Mouse (Mus musculus): ENCODE measurements around the gene Arpc3.
"Not testable (repeated sequence)": the region's sequence is repeated elsewhere in the genome, so short reads cannot be mapped to it uniquely, and the experiment has no call there.

Gene Arpc3

DNA sequence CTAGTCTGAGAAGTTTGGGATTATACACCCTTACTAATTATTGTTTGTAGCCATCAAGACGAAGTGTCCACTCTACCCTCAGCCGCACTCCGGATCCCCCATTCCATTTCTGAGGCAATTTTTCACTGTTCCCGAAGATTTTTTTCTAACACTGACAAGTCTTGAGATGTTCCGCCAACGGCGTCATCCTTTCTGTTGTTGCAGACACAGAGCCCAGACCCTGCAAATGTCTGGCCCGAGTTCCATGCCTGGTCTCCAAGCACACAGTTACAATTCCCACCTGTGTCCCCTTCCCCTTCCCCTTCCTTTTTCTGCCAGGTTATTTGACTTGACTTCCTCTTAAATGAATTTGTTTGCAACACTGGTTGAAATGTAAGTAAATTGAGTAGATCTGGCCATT is 8.2 kb downstream of the Arpc3 start:
- no peak for DNase-seq (ENCODE audit: low spot score in 2 of 2)

DNA sequence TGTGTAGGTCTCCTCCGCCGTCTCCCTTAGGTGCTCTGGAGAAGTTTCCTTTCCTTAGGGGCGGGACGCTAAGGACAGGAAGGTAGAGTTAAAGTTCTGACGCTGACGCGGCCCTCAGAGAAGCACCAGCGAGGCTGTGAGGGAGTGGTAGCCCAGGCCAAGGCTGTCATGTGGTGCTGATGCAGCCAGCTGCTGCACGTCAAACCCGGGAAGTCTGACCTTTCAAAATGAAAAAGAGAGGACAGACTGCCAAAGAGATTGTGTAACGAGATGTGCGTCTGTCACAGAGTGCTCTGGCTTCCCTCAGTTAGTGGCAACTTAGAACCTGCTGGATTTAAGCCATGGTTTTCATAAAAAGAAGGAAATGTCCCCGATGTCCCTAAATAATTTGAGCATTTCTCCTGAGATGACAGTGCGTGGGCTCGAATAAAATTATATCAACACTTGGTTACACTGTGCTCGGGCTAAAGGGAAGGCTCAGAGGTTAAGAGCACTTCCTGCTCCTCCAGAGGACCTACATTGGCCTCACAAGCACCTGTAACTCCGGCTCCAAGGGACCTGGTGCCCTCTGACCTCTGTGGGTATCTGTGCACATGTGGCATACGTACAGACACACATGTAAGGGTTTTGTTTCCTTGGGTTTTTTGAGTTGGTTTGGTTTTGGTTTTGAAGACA is 9.1 kb downstream of the Arpc3 start:
- peak in 1 of 2 experiments; percentile 62 for DNase-seq (ENCODE audit: low spot score in 2 of 2)

DNA sequence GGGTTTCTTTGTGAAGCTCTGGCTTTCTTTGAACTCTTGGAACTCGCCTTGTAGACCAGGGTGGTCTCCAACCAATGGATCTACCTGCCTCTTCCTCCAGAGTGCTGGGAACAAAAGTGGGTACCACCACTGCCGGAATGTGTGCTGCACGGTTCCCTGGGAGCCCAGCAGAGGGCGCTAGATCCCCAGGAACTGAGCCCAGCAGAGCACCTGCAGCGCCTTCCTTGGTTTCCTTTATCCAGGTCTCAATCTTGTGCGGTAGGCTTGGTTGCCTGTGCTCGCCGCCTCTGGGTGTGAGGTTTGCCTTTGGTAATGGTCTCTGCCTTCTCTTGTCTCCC is 9.6 kb downstream of the Arpc3 start:
- DNase-seq (ENCODE audit: low spot score in 2 of 2): peak; percentile 54 to 87

DNA sequence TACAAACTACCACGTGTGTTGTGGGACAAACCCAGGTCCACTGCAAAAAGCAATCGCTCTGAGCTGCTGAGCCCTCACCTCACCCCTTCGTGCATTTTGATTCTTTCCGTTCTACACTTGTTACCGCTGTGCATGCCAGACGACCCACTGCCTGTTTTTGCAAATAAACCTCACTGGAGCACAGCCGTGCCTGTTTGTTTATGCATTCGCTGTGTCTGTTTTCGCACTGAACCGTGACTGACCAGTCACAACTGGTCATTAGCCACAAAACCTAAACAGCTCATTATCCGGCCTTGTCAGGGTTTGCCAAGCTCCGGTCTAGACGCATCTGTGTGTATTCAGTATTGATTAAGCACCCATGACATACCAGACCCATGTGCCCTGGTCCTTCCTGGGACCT is 10.5 kb downstream of the Arpc3 start:
- no peak for DNase-seq (ENCODE audit: low spot score in 2 of 2)

DNA sequence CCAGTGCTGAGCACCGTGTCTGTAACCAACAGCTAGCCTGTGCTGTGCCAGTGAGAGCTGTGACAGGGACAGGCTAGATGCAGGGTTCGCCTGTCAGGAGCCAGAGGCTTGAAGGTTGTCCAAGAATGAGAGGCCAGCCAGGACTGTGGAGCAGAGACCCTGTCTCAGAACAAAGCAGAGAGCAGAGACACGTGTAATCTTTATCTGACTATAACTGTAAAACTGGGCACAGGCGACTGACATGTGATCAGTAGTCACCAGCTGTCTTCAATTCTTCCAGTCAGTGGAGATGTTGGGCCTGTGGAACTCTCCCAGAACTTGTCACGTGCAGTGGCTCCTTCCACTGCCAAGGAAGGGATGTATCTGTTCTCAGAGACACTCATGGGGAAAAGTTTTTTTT is 11.1 kb downstream of the Arpc3 start:
- DNase-seq (ENCODE audit: low spot score in 2 of 2): no peak

DNA sequence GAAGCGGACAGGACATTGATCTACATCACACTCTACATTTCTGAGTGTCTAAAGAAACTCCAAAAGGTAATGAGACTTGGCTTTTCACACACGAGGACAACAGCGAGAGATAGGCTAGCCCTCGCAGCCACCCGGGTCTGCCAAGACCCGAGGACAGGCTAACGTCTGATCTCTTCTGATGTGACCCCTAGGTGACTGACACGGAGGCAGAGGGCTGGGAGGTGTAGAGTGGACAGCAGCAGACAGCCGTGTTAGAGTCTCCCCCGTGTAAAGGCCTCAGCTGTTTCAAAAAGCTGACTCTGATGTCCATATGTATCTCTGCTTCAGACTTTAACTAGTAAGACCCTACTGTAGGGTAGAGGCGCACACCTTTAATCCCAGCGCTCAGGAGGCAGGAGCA is 11.7 kb downstream of the Arpc3 start:
- DNase-seq (ENCODE audit: low spot score in 2 of 2): no peak

DNA sequence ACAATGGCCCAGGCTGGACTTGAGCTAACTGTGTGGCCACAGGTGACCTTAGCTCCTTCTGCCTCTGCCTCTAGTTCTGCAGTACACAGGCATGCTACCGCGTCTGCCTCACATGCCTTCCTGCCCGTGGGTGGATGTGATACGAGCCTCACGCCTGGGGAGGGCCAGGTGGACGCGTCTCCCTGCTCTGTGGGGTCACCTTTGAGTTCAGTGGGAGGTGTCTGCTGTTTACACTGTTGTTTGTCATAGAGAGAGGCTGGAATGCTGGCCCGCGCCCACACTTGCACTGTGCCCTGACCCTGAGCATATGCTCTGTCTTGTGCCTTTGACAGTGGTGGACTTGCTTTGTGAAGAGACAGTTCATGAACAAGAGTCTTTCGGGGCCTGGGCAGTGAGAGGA is 13.9 kb downstream of the Arpc3 start:
- no peak for DNase-seq (ENCODE audit: low spot score in 2 of 2)

DNA sequence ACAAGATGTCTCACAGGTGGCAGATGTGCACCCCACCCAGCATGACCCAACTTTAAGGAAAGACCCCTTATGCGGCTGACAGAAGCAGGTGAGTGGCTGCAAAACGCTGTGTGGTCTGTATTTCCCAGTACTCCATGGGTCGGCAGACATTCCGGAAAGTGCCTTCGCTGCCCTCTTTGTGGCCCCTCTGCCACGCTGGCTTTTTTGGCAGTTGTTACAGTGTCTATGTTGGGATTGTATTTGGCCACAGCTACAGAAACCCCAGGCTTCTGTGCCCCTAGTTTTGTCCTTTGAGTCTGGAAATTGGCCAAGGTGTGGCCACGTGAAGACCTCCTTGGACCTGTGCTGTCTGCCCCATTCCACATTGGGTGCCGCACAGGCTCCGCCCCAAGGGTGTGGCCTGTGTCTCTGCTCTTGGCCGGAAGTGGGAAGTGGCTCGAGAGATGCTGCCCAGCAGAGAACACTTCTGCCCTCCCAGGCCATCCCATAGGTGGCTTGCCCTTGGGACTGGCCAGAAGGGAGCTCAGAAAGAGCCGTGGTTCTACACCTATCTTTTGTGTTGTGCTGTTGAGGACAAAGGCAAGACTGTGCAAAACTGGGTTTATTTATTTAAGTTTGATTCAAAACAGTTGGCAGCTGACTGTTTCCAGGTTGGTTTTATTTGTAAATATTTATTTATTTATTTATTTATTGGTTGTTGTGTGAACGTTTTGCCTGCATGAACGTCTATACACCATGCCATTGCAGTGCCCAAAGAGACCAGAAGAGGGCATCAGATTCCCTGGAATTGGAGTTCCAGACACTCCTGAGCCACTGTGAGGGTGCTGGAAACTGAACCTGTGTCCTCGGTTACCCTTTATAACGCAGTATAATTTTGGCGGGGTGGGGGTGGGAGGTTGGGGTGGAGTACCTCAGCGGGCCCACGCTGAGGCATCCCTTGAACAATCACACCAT is 18.3 kb downstream of the Arpc3 start:
- no peak for DNase-seq (ENCODE audit: low spot score in 2 of 2)

DNA sequence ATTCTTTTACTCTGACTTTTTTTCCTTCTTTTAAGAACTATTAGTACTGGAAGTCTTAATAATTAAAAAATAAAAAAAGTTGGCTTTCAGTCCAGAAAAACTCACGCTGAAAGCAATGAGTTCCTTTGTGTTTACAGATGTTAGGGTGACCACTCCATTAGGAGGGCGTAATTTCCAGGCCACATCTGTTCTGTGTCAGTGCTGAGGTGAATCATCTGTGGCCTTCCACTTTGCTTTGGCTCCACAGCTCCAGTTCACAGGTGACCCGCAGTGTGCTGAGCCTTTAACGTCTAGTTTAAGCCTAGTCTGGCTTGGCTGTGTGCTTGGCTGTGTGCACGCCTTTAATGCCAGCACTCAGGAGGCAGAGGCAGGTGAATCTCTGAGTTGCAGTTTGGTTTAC is 20.2 kb downstream of the Arpc3 start:
- no peak for DNase-seq (ENCODE audit: low spot score in 2 of 2)

DNA sequence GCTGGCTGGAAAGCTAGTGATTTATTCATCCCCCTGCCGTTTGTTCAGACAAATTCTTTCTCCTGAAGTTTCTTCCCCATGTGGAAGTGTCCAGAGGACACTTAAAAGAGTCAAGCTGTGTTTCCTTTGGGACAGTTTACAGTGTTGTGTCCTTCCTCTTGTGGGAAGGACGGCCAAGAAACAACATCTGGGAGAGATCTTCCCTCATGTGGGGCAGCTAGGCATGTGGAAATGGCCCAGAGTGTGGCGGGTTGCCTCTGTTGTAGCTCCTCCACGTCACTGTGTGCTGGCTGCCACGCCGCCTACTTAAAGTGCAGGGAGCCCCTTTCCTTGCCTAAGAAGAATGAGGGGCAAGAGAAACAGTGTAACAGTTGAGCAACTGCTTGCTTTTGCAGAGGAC is 21.1 kb downstream of the Arpc3 start:
- no peak for DNase-seq (ENCODE audit: low spot score in 2 of 2)

DNA sequence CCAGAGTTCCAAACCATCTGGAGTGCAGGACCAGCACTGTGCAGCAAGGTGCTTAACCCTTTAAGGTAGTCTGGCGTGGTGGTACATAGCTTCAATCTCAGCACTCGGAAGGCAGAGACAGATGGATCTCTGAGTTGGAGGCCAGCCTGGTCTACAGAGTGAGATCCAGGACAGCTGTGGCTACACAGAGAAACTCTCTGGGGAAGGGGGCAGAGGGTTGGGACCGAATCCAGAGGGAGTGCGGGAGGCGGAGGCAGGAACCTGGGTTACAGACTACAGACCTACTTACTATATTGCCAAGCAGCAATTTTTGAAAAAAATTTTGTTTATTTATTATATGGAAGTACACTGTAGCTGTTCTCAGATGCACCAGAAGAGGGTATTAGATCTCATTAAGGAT is 22.7 kb downstream of the Arpc3 start:
- no peak for DNase-seq (ENCODE audit: low spot score in 2 of 2)

DNA sequence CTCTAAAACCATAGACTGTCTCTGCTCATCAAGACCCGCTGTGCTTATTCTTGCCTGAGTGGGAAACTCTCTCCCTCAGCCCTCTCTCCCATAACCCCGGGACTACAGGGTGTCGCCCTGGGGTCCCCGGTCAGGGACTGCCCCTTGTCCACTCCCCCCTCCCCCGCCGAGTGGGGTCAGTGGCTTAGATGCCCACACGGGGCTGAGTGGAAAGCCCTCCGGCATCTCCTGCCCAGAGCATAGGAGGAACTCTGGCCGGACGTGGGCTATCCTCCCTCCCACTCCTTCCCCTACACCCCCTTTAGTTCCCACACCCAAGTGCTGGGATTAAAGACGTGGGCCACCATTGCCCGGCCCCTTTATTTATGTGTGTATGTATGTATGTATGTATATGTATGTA is 23.8 kb downstream of the Arpc3 start:
- no peak for DNase-seq (ENCODE audit: low spot score in 2 of 2)

DNA sequence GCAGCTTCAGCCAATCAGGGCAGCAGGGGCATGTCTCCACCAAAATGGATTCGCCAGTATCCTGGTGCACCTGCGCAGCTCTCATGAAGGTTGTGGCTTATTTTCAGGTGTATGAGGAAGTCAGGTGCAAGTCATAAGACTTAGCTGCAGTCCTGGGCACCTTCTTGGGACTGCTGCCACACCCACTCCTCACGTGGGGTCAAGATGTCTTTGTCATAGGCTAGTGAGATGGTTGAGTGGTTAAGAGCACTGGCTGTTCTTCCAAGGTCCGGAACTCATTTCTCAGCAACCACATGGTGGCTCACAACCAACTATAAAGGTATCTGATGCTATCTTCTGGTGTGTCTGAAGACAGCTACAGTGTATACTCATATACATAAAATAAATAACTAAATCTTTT is 29.0 kb downstream of the Arpc3 start:
- DNase-seq (ENCODE audit: low spot score in 2 of 2): not testable (repeated sequence)

DNA sequence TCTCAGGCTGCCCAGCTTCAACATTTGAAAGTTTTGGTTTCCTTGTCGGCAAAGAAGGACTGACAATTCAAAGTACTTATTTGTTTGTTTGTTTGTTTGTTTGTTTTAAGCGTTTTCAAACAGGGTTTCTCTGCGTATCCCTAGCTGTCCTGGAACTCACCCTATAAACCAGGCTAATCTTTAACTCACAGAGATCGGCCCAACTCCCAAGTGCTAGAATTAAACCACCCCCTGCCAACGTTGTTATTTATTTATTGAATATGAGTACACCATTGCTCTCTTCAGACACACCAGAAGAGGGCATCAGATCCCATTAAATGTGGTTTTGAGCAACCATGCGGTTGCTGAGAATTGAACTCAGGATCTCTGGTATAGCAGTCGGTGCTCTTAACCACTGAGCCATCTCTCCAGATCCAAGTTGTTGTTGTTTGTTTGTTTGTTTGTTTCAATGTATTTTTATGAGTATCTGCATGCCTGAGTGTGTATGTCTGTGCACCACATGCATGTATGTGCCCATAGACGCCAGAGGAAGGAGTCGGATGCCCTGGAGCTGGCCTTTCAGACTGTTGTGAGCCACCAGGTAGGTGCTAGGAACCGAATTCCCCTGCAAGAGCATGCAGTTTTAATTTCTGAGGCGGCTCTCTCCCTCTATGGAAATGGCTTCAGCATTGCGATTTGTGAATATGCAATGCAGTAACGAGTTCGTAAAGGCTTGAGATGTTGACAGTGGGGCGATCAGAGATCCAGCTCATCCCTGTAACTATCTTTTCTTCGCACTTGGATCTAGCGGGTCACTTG is 29.8 kb downstream of the Arpc3 start, which contains the start of gene Anapc7:
Gene Anapc7, plus strand, starts transcription at position 423 of the 798 bp plus-strand sequence.
- DNase-seq (ENCODE audit: low spot score in 2 of 2): no peak

DNA sequence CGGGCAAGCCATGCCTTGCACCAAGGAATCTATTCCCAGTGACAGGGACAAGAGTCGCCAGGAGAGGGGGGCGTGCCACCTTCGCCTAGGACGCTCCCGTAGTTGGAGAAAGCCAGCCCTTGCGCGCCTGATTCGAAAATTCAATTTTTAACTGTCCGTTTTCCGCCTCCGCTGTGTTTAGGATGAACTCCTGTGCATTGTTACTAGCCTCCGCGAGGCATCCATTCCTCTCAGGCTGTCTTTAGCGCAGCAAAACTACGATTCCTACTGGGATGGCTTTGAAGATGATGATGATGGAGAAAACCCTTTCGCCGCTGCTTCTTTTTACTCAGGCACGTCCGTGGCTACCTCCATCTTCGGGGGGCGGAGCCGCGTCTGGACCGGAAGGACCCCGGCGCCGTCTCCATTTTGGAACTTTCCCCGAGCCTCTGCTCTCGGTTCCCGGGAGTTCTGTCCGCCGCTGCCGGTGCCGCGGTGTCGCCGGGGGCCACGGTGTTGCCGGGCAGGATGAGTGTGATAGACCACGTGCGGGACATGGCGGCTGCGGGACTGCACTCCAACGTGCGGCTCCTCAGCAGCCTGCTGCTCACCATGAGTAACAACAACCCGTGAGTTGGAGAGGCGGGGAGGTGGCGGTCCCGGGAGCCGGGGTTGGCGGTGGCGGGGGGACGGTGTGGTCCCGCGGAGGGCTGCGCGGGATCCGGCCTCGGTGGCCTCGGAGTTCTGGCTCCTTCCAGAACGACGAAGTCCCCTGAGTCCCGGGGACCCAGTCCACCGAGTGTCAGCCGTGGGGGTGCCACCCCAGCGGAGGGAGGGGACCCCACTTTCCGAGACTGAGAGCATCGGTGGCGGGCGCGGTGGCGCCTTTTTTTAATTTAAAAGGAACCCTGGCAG is 30.6 kb downstream of the Arpc3 start:
- DNase-seq (ENCODE audit: low spot score in 2 of 2): peak; percentile 92 to 97

DNA sequence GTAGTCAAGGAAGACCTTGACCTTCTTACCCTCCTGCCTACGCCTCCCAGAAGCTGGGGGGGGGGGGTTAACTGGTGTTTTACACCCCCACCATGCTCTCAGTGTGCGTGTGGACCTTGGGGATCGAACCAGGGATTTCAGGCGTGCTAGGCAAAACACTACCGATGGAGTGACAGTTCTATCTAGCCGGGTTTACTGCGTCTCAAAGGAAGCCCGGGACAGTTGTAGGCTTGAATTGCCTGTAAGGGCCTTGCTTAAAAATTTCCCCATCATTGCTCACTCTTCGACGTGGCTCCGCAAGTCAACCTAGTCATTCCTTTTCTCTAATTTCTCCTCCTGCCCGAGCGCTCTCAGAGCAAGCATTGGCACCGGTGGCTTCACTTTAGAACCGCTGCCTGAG is 31.4 kb downstream of the Arpc3 start:
- no peak for DNase-seq (ENCODE audit: low spot score in 2 of 2)

DNA sequence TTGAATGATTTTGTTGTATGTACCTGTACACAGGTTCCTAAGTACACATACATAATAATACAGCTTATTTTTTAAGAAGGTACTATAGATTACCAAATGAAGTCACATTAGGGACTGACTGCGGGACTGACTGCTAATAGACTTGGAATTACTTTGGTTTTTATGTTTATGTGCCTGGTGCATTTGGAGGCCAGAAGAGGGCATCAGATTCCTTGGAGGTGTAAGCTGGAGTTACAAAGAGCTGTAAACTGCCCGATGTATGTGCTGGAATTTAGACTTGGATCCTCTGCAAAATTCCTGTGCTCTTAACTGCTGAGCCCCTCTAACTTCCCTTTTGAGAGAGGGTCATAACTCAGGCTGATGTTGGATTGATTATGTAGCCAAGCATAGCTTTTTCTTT is 33.9 kb downstream of the Arpc3 start:
- DNase-seq (ENCODE audit: low spot score in 2 of 2): no peak

DNA sequence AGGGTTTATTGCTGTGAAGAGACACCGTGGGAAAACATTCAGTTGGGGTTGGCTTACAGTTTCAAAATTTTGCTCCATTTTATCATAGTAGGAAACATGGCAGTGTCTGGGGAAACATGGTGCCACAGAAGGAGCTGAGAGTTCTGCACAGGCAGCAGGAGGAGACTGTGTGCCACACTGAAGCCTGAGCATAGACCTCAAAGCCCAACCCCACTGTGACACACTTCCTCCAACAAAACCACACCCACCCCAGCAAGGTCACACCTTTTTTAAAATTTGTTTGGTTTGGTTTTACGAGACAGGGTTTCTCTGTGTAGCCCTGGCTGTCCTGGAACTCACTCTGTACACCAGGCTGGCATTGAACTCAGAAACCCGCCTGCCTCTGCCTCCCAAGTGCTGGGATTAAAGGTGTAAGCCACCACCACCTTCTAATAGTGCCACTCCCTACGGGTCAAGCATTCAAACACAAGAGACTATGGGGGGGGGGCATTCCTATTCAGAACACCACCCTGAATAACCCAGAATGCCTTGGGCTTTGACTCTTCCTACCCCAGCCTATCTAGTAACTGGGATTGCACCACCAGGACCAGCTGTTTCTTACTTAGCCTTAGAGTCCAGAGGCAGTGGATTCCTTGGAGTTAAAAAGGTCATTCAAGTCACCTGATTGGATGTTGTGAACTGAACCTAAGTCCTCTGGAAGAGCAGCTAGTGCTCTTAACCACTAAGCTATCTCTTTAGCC is 38.5 kb downstream of the Arpc3 start:
- no peak for DNase-seq (ENCODE audit: low spot score in 2 of 2)

DNA sequence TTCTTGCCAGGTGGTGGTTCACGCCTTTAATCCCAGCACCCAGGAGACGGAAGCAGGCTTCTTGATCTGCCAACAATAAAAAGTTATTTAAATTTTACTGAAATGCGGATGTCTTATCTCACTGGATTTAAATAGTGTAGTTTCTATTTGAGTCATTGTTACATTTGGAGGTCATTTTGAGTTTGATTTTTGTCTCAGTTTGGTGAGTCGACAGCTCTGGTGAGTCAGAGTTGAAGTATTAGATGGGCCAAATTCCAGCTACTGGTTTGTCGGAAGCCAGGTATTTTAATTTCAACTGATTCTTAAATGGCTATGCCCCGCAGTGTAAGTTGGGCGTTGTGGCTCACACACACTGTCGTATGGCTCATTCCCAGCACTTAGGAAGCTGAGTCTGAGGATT is 39.5 kb downstream of the Arpc3 start:
- DNase-seq (ENCODE audit: low spot score in 2 of 2): no peak

DNA sequence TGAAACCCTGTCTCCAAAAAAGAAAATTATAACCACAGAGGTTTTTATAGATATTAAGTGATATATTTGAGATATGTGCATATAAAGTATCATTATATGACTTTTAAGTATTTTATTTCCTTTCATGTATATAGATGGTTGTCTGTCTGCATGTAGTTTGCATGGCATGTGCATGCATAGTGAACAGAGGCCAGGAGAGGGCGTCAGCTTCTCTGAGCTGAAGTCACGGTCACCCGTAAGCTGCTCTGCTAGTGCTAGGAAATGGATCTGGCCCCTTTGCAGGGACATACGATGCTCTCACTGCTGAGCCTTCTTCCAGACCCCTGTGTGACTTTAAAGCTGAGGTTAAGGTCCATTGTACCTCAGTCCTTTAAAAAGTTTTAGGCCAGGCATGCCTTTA is 42.9 kb downstream of the Arpc3 start:
- no peak for DNase-seq (ENCODE audit: low spot score in 2 of 2)

All from spleen, postnatal 4 days (tissue).